Mouse (Mus musculus): ENCODE results near the gene Gm8251.
A peak's percentile ranks its signal among the peaks of the same experiment; 100 is the strongest.
"Not testable (repeated sequence)": the region's sequence is repeated elsewhere in the genome, so short reads cannot be mapped to it uniquely, and the experiment has no call there.

Gene Gm8251

GRCm38 (mm10) chr1:44061836-44062235 is at the start of gene Gm8251:
Gm8251 (minus strand) TSS chr1:44061936.
- DNase-seq (ENCODE audit: low spot score) = no peak

GRCm38 (mm10) chr1:44102939-44103338 is 41.2 kb upstream of the Gm8251 start:
- DNase-seq (ENCODE audit: low spot score) = no peak

GRCm38 (mm10) chr1:44102259-44102717 is 40.6 kb upstream of the Gm8251 start, which contains the start of gene Tex30:
Tex30 (minus strand) TSS chr1:44102441.
- peak; percentile 95 for DNase-seq (ENCODE audit: low spot score)

GRCm38 (mm10) chr1:44101448-44102225 is 39.9 kb upstream of the Gm8251 start:
- peak; percentile 14 for DNase-seq (ENCODE audit: low spot score)

GRCm38 (mm10) chr1:44064625-44065024 is 2.9 kb upstream of the Gm8251 start:
- DNase-seq (ENCODE audit: low spot score) = peak; percentile 42

- no peak for DNase-seq (ENCODE audit: low spot score)
These were observed 1.7 kb upstream of the Gm8251 start for GRCm38 (mm10) chr1:44063439-44063838.

GRCm38 (mm10) chr1:44057805-44058204 is 3.9 kb downstream of the Gm8251 start:
- DNase-seq (ENCODE audit: low spot score) = no peak

GRCm38 (mm10) chr1:44046556-44046955 is 15.2 kb downstream of the Gm8251 start:
- DNase-seq (ENCODE audit: low spot score) = no peak

- DNase-seq (ENCODE audit: low spot score) = not testable (repeated sequence)
These were observed 16.0 kb downstream of the Gm8251 start for GRCm38 (mm10) chr1:44045689-44046088.

GRCm38 (mm10) chr1:44042555-44042915 is 19.2 kb downstream of the Gm8251 start:
- DNase-seq (ENCODE audit: low spot score) = no peak

- DNase-seq (ENCODE audit: low spot score) = peak; percentile 50
These were observed 19.8 kb downstream of the Gm8251 start for GRCm38 (mm10) chr1:44041797-44042554.

GRCm38 (mm10) chr1:44032948-44033347 is 28.8 kb downstream of the Gm8251 start:
- DNase-seq (ENCODE audit: low spot score) = no peak

GRCm38 (mm10) chr1:44032213-44032612 is 29.5 kb downstream of the Gm8251 start:
- no peak for DNase-seq (ENCODE audit: low spot score)

GRCm38 (mm10) chr1:44027651-44028050 is 34.1 kb downstream of the Gm8251 start:
- DNase-seq (ENCODE audit: low spot score) = no peak

- no peak for DNase-seq (ENCODE audit: low spot score)
These were observed 39.1 kb downstream of the Gm8251 start for GRCm38 (mm10) chr1:44022656-44023055.

- no peak for DNase-seq (ENCODE audit: low spot score)
These were observed 41.8 kb downstream of the Gm8251 start, which contains the start of gene Mettl21c for GRCm38 (mm10) chr1:44019934-44020333. Mettl21c (minus strand) TSS chr1:44020034.

- DNase-seq (ENCODE audit: low spot score) = no peak
These were observed 46.2 kb downstream of the Gm8251 start for GRCm38 (mm10) chr1:44015556-44015955.
